Mouse (Mus musculus) limb, embryonic 14.5 days (tissue): ENCODE data around the gene Rmdn2. TPM values are rescaled to one million over a fixed set of nuclear protein-coding genes. Genes with fewer than 3 reads are reported as not detected.

Experiments used
- ATAC-seq: fragments of 200-750 bp; cut with Nextera tagmentation; 2 replicates; pipeline ENCODE4 v1.8.0; 2017; ENCODE audit warnings: low read depth, moderate number of reproducible peaks, moderate TSS enrichment; ENCODE audit not compliant: low FRiP score
- DNase-seq: peaks from one replicate; pipeline ENCODE4 v3.0.0-alpha.2; 2015; ENCODE audit warnings: low spot score
- H3K27ac ChIP-seq: fragments of 300-500 bp; sonication (generic); replicated peaks from 2 replicates; pipeline ENCODE4 v1.5.1; 2014; ENCODE audit warnings: low read depth, mild to moderate bottlenecking, low read length, moderate library complexity, mixed read lengths
- H3K27me3 ChIP-seq: fragments of 300-500 bp; sonication (generic); 2 replicates; pipeline ENCODE4 v1.6.1; 2014; ENCODE audit warnings: low read length, mixed read lengths; ENCODE audit not compliant: control insufficient read depth, insufficient read depth
- H3K36me3 ChIP-seq: fragments of 300-500 bp; sonication (generic); 2 replicates; pipeline ENCODE4 v1.6.1; 2014; ENCODE audit warnings: mild to moderate bottlenecking, low read length, moderate library complexity, mixed read lengths; ENCODE audit not compliant: control insufficient read depth, insufficient read depth
- H3K4me1 ChIP-seq: fragments of 300-500 bp; sonication (generic); 2 replicates; pipeline ENCODE4 v1.6.1; 2014; ENCODE audit warnings: antibody characterized with exemption, low read length, mixed read lengths; ENCODE audit not compliant: control insufficient read depth, insufficient read depth
- H3K4me2 ChIP-seq: fragments of 300-500 bp; sonication (generic); replicated peaks from 2 replicates; pipeline ENCODE4 v1.6.1; 2014; ENCODE audit warnings: low read depth, mild to moderate bottlenecking, low read length, moderate library complexity; ENCODE audit not compliant: severe bottlenecking
- H3K4me3 ChIP-seq: fragments of 300-500 bp; sonication (generic); replicated peaks from 2 replicates; pipeline ENCODE4 v1.5.1; 2014; ENCODE audit warnings: low read length
- H3K9ac ChIP-seq: fragments of 300-500 bp; sonication (generic); 2 replicates; pipeline ENCODE4 v1.6.1; 2014; ENCODE audit warnings: mild to moderate bottlenecking, low read depth, low read length, moderate library complexity; ENCODE audit not compliant: severe bottlenecking
- H3K9me3 ChIP-seq: fragments of 300-500 bp; sonication (generic); 2 replicates; pipeline ENCODE4 v1.6.1; 2016; ENCODE audit warnings: low read length; ENCODE audit not compliant: control insufficient read depth
- POLR2A ChIP-seq: fragments of 200-500 bp; IDR thresholded peaks from 2 replicates; pipeline ENCODE4 v1.8.0; 2012; ENCODE audit warnings: inconsistent platforms, mild to moderate bottlenecking, moderate library complexity, borderline replicate concordance; ENCODE audit not compliant: insufficient read depth, insufficient read length; ENCODE audit errors: extremely low read depth
- WGBS: fragments of 180-500 bp; shearing (Covaris S2); extraction: QIAGEN DNeasy Blood & Tissue Kit; methylation state at CpG from one replicate; pipeline ENCODE4 v1.1.7; 2014; 5-methylcytosine and 5-hydroxymethylcytosine counted together
- polyA plus RNA-seq, 2 experiments: library from polyadenylated mRNA; depleted of rRNA in 1 of 2; stranded (reverse) in 1 of 2; unstranded in 1 of 2; fragments of >200 nt; fragmentation: Nextera tagmentation in 1 of 2; extraction: Ambion mirVana in 1 of 2; gene quantifications; 2 replicates each; pipeline versions ENCODE4 v1.2.1 to v1.2.3; 2012 to 2014

Gene Rmdn2
- polyA plus RNA-seq, 2 experiments: 7.6 to 10.7 TPM

DNA sequence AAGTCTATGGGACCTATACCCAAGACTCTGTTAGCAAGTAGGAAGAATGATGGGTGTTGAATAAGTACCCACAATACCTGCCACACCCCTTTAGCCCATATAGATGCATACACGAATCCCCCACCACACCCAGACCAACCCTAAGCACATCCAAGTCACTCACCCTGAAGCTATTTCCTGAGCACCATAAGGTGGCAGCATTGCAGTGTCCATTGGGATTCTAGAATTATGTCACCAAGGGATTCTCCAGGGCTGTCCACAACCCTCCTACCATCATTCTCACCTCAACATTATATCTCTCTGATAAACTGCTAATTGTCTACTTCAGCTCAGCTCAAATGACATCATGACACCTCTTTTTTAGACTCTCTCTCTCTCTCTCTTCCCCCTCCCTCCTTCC is 87.5 kb downstream of the Rmdn2 start:
- H3K4me3 ChIP-seq: no peak overlapping the region
- WGBS: 23% methylated on average over 1 of the region's 1 CpGs
- DNase-seq: no peak
- no peaks in the 10 kb centered on the region for H3K27me3 ChIP-seq
- no peaks in the 10 kb centered on the region for H3K36me3 ChIP-seq
- H3K4me2 ChIP-seq: no peak overlapping the region
- TF ChIP-seq POLR2A: no peak
- H3K27ac ChIP-seq: no peak overlapping the region
- no peaks in the 10 kb centered on the region for H3K9me3 ChIP-seq
- H3K4me1 ChIP-seq: no peaks in the 10 kb centered on the region
- H3K9ac ChIP-seq: no peak overlapping the region
- ATAC-seq: no peak

DNA sequence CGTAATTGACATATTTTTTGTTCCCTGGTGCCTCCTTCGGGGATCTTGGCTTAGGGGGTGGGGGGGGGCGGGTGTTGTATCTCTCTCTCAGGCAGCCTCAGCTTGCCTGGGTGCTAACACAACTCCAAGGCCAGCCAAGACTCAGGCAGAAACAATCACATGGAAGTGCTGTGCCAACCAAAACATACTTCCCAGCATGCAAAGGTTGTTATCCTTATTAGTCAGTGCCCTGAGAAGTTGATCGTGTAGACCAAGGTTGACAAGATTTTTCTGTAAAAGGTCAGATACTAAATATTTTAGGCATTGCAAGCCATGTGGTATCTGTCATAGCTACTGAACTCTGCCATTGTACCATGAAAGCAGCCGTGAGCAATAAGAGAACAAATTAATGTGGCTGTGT is 89.2 kb downstream of the Rmdn2 start:
- Histone ChIP-seq H3K4me3 (no peak overlapping the region), H3K9me3 (no peaks in the 10 kb centered on the region), H3K4me2 (no peak overlapping the region), H3K4me1 (no peaks in the 10 kb centered on the region), H3K27me3 (no peaks in the 10 kb centered on the region), H3K27ac (no peak overlapping the region), H3K9ac (no peak overlapping the region), H3K36me3 (no peaks in the 10 kb centered on the region)
- TF ChIP-seq POLR2A: no peak
- ATAC-seq (no peak), DNase-seq (no peak)
- WGBS: 79% methylated on average over 5 of the region's 5 CpGs

DNA sequence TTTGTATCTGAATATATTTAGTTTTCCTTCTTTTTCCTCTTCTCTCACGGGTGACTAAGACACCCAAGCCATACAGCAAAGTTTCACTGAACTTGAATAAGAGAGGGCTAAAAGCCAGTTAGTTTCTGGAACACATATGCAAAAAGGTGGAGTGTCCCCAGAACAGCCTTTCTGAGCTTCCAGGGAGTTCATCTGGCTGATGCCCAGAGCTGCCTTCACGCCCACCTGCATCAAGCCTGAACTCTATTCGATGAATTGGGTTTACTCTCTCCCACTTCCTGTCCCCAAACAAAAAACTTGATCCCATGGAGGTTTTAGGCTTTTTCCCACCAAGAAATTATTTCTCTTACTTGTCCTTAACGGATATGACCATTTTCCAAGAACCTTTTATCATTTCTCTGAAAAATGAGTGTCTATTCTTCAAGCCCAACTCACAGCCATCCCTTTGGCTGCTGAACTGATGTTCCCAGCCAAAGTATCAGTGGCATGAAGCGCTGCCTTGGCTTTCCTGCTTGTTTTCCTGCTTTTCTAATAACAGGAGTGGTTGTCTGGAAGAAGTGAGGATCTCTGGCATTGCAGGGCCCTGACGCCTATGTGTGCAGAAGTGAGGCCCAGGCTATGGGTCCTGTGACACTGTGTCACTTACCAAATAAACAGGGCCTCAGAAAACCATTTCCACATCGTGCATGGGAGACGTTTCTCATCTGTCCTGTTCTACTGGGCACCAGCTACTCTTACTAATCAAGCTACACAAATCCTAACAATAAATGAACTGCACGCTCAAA is 94.2 kb downstream of the Rmdn2 start:
- DNase-seq: no peak
- no peak for ATAC-seq
- H3K9ac ChIP-seq: no peak overlapping the region
- no peak overlapping the region for H3K27ac ChIP-seq
- no peaks in the 10 kb centered on the region for H3K4me1 ChIP-seq
- H3K9me3 ChIP-seq: no peaks in the 10 kb centered on the region
- no peak overlapping the region for H3K4me3 ChIP-seq
- H3K4me2 ChIP-seq: no peak overlapping the region
- TF ChIP-seq POLR2A: no peak
- WGBS: 73% methylated on average over 9 of the region's 9 CpGs
- H3K36me3 ChIP-seq: no peaks in the 10 kb centered on the region
- H3K27me3 ChIP-seq: peaks cover 21% of the 10 kb centered on the region

DNA sequence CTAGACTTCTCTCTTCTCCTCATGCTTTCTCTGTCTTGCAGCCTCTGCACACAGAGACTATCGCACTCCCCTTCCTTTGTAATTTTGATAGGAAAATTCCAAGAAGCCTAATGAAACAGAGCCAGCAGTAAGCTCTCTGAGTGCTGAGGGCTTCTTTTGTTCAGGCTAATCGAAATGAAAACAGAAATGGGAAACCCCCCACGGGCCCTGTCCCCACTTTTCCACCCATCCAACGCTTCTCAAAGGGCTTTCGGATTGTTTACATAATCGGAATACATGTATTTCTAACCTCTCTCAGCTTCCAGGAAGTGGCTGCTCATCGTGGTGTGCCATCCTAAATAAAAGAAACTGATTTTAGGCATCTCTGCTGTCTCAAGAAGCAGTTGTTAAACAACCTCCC is 96.5 kb downstream of the Rmdn2 start:
- Histone ChIP-seq H3K27ac (no peak overlapping the region), H3K9ac (no peak overlapping the region), H3K4me1 (peaks cover 3% of the 10 kb centered on the region), H3K27me3 (peaks cover 43% of the 10 kb centered on the region), H3K9me3 (no peaks in the 10 kb centered on the region), H3K36me3 (no peaks in the 10 kb centered on the region), H3K4me3 (no peak overlapping the region), H3K4me2 (no peak overlapping the region)
- TF ChIP-seq POLR2A: no peak
- WGBS: 35% methylated on average over 7 of the region's 7 CpGs
- DNase-seq (no peak), ATAC-seq (no peak)

DNA sequence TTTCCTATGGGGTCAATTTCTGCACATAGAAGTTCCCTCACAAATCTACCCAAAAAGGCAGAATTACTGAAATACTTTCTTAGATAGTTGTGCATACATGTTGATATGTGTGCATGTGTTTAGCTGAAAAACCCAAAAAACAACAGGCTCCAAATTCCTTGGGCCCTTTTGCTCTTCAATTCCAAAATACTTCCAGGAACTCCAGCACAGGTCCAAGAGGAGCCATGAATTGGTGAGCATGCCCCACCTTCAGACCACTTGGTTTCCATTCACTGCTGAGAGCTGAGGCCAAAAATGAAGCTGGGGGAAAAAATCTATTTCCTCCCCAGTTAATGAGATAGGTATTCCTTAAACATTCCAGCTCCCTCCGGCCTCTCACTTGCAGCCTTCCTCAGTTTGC is 98.1 kb downstream of the Rmdn2 start:
- Histone ChIP-seq H3K4me1 (peaks cover 18% of the 10 kb centered on the region), H3K9ac (no peak overlapping the region), H3K27me3 (peaks cover 58% of the 10 kb centered on the region), H3K4me3 (no peak overlapping the region), H3K27ac (no peak overlapping the region), H3K36me3 (no peaks in the 10 kb centered on the region), H3K4me2 (no peak overlapping the region), H3K9me3 (no peaks in the 10 kb centered on the region)
- TF ChIP-seq POLR2A: no peak
- WGBS: 48% methylated on average over 1 of the region's 1 CpGs
- DNase-seq: no peak
- ATAC-seq: no peak

DNA sequence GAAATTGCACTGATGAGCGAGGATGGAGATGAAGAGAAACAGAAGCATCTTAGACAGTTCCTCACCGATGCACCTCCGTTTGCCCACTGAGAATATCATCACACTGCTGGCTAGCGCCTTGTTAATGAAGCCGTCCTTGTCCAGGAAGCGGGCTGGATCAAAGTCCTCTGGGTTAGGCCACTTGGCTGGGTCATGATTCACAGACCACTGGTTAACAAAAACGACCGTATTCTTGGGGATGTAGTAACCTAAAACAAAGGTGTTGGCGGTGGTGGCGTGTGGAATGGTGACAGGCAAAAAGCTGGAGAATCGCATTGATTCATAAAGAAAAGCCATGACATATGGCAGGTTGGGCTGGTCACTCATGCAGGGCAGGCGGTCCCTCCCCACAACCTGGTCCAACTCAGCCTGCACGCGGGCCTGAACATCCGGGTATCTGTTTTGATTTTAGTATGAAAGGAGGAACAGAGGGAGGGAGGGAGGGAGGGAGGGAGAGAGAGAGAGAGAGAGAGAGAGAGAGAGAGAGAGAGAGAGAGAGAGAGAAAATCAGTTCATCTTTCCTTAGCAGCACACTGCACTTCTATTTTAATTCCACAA is 98.7 kb downstream of the Rmdn2 start:
- H3K27ac ChIP-seq: no peak overlapping the region
- TF ChIP-seq POLR2A: no peak
- H3K36me3 ChIP-seq: no peaks in the 10 kb centered on the region
- no peak for ATAC-seq
- 23% methylated on average over 15 of the region's 15 CpGs for WGBS
- DNase-seq: no peak
- H3K9ac ChIP-seq: no peak overlapping the region
- no peak overlapping the region for H3K4me2 ChIP-seq
- no peaks in the 10 kb centered on the region for H3K9me3 ChIP-seq
- H3K4me3 ChIP-seq: no peak overlapping the region
- H3K27me3 ChIP-seq: peaks cover 64% of the 10 kb centered on the region
- H3K4me1 ChIP-seq: peaks cover 24% of the 10 kb centered on the region
